Mouse (Mus musculus) duodenum, adult 2 months (tissue): ENCODE measurements around the gene Atp6v0b. TPM values are rescaled to one million over a fixed set of nuclear protein-coding genes. Genes with fewer than 3 reads are reported as not detected.

Source experiments
- polyA plus RNA-seq: library from polyadenylated mRNA; depleted of rRNA; stranded (reverse); fragments of >200 nt; gene quantifications from 2 replicates; pipeline ENCODE4 v1.2.3, GENCODE M21; 2012; ENCODE audit warnings: low replicate concordance; rRNA removed

Atp6v0b gene
- 457 and 584 TPM in 2 replicates for polyA plus RNA-seq

GRCm38 (mm10) chr4:117887133-117887532, at the start of gene Atp6v0b:
TSS of gene Atp6v0b (minus strand) at chr4:117887333.

GRCm38 (mm10) chr4:117929391-117929881, 42.3 kb upstream of the Atp6v0b start, which contains the start of gene Artn:
TSS of gene Artn (minus strand) at chr4:117929763.

GRCm38 (mm10) chr4:117914591-117915442, 27.7 kb upstream of the Atp6v0b start, which contains the start of gene Ipo13:
TSS of gene Ipo13 (minus strand) at chr4:117914999.

GRCm38 (mm10) chr4:117891738-117892161, 4.6 kb upstream of the Atp6v0b start, which contains the start of gene Dph2:
TSS of gene Dph2 (minus strand) at chr4:117892032.

GRCm38 (mm10) chr4:117882701-117883691, 4.1 kb downstream of the Atp6v0b start, which contains the start of gene B4galt2:
TSS of gene B4galt2 (minus strand) at chr4:117883487.

DNA sequence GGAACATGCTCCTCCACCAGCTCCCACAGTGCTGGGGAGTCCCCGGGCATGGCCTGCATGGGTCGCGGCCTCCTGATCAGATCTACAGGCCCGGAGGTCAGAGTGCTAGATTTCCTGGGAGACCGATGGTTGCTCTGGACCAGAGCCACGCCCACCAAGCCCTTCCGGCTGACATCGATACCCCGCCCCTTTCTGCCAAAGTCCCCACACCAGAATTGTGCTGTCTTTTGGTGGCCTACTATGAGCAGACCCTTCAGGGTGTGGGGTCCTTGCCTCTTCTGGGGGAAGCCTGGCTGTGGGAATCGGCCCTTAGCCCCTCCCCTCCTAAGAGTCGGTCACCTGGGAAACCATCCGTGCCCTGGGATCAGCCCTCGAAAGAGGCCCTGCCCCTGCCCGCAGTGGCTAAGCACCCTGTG, 14.7 kb downstream of the Atp6v0b start, which contains the start of gene Ccdc24:
Gene Ccdc24, minus strand, starts transcription at position 87 of the 416 bp plus-strand sequence.

DNA sequence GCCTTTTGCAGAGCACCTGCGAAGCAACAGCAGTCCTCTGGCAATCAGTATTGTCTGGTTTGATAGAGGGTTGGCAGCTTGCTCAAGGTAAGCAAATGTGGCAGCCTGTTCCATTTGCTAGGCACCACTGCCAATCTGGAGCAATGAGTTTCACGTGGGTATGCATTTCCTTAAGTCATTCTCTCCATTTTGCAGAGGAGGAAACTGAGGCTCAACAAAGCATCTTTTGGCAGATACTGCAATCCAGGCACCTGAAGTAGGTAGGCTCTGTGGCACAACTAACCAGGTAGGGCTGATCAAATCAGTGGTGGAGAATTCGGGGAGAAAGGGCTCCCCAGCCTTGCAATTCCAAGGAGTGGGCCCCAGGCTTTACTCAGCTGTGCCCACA, 52.7 kb downstream of the Atp6v0b start, which contains the start of gene Slc6a9:
Gene Slc6a9, plus strand, starts transcription at position 50 of the 388 bp plus-strand sequence.

Other genes with a start within 250 kb of the Atp6v0b start
- 13.4 and 16.4 TPM in 2 replicates for gene Dmap1, start 205.1 kb downstream of the Atp6v0b start, polyA plus RNA-seq
- not detected in 2 replicates for gene Gm12845, start 162.9 kb downstream of the Atp6v0b start, polyA plus RNA-seq
- not detected in 2 replicates for gene Klf17, start 121.7 kb downstream of the Atp6v0b start, polyA plus RNA-seq
- gene Slc6a9, start 52.8 kb downstream of the Atp6v0b start, polyA plus RNA-seq, result 18.8 and 33.1 TPM in 2 replicates
- gene Ccdc24, start 14.8 kb downstream of the Atp6v0b start, polyA plus RNA-seq, result 1.4 and 2.5 TPM in 2 replicates
- gene B4galt2, start 3.8 kb downstream of the Atp6v0b start, polyA plus RNA-seq, result 10.1 and 18.4 TPM in 2 replicates
- gene Dph2, start 4.7 kb upstream of the Atp6v0b start, polyA plus RNA-seq, result 7.3 and 12.0 TPM in 2 replicates
- 40.4 and 44.0 TPM in 2 replicates for gene Ipo13, start 27.7 kb upstream of the Atp6v0b start, polyA plus RNA-seq
- 3.4 and 3.9 TPM in 2 replicates for gene Artn, start 42.4 kb upstream of the Atp6v0b start, polyA plus RNA-seq
- 7.6 and 10.8 TPM in 2 replicates for gene St3gal3, start 247.6 kb upstream of the Atp6v0b start, polyA plus RNA-seq